Mouse (Mus musculus) lung, embryonic 16.5 days (tissue): ENCODE results near the gene Gm21060. TPM values are rescaled to one million over a fixed set of nuclear protein-coding genes. Genes with fewer than 3 reads are reported as not detected.
"Not testable (repeated sequence)": the region's sequence is repeated elsewhere in the genome, so short reads cannot be mapped to it uniquely, and the experiment has no call there.

ENCODE experiments used
- ATAC-seq: fragments of 200-750 bp; cut with Nextera tagmentation; 2 replicates; pipeline ENCODE4 v1.8.0; 2017; ENCODE audit warnings: low read depth, mild to moderate bottlenecking, moderate library complexity
- H3K27ac ChIP-seq: fragments of 300-500 bp; sonication (generic); 2 replicates; pipeline ENCODE4 v1.5.1; 2014; ENCODE audit warnings: mild to moderate bottlenecking, control low read depth, low read length
- H3K27me3 ChIP-seq: fragments of 300-500 bp; sonication (generic); 2 replicates; pipeline ENCODE4 v1.6.1; 2014; ENCODE audit warnings: low read depth, low read length, mixed read lengths; ENCODE audit not compliant: control insufficient read depth, insufficient read depth
- H3K36me3 ChIP-seq: fragments of 300-500 bp; sonication (generic); 2 replicates; pipeline ENCODE4 v1.6.1; 2014; ENCODE audit warnings: low read length; ENCODE audit not compliant: control insufficient read depth, insufficient read depth
- H3K4me1 ChIP-seq: fragments of 300-500 bp; sonication (generic); replicated peaks from 2 replicates; pipeline ENCODE4 v1.6.1; 2014; ENCODE audit warnings: low read length, mixed read lengths; ENCODE audit not compliant: control insufficient read depth, insufficient read depth
- H3K4me2 ChIP-seq: fragments of 300-500 bp; sonication (generic); 2 replicates; pipeline ENCODE4 v1.6.1; 2014; ENCODE audit warnings: low read depth, low read length, control low read depth
- H3K4me3 ChIP-seq: fragments of 300-500 bp; sonication (generic); 2 replicates; pipeline ENCODE4 v1.5.1; 2014; ENCODE audit warnings: mild to moderate bottlenecking, low read length, control low read depth
- H3K9ac ChIP-seq: fragments of 300-500 bp; sonication (generic); 2 replicates; pipeline ENCODE4 v1.6.1; 2014; ENCODE audit warnings: low read length, control low read depth
- H3K9me3 ChIP-seq: fragments of 300-500 bp; sonication (generic); 2 replicates; pipeline ENCODE4 v1.6.1; 2016; ENCODE audit warnings: low read length; ENCODE audit not compliant: control insufficient read depth
- WGBS: fragments of 180-500 bp; shearing (Covaris S2); extraction: QIAGEN DNeasy Blood & Tissue Kit; methylation state at CpG from one replicate; pipeline ENCODE4 v1.1.7; 2014; 5-methylcytosine and 5-hydroxymethylcytosine counted together
- polyA plus RNA-seq: library from polyadenylated mRNA; unstranded; fragments of >200 nt; fragmentation: Nextera tagmentation; extraction: Ambion mirVana; gene quantifications from 2 replicates; pipeline ENCODE4 v1.2.1, GENCODE M21; 2015

Gm21060 gene
- polyA plus RNA-seq, 1 experiment from 2014 or later, result 2.0 TPM

GRCm38 (mm10) chr19:61266651-61267050 is 30.2 kb downstream of the Gm21060 start:
- H3K27me3 ChIP-seq, result no peaks in the 10 kb centered on the region
- H3K27ac ChIP-seq, result no peak overlapping the region
- no peak for ATAC-seq
- H3K9ac ChIP-seq, result no peak overlapping the region
- no peak overlapping the region for H3K4me2 ChIP-seq
- H3K36me3 ChIP-seq, result no peaks in the 10 kb centered on the region
- 2% methylated on average over 25 of the region's 26 CpGs for WGBS
- no peaks in the 10 kb centered on the region for H3K4me1 ChIP-seq
- no peaks in the 10 kb centered on the region for H3K9me3 ChIP-seq
- no peak overlapping the region for H3K4me3 ChIP-seq

- Histone ChIP-seq H3K4me1 (no peaks in the 10 kb centered on the region), H3K36me3 (no peaks in the 10 kb centered on the region), H3K27me3 (no peaks in the 10 kb centered on the region), H3K27ac (no peak overlapping the region), H3K4me3 (no peak overlapping the region), H3K4me2 (no peak overlapping the region), H3K9ac (no peak overlapping the region), H3K9me3 (no peaks in the 10 kb centered on the region)
- 1% methylated on average over 12 of the region's 12 CpGs for WGBS
- no peak for ATAC-seq
Measured at GRCm38 (mm10) chr19:61266246-61266615, 30.6 kb downstream of the Gm21060 start.

GRCm38 (mm10) chr19:61265349-61266245 is 31.3 kb downstream of the Gm21060 start:
- Histone ChIP-seq H3K9ac (no peak overlapping the region), H3K4me1 (no peaks in the 10 kb centered on the region), H3K36me3 (no peaks in the 10 kb centered on the region), H3K9me3 (no peaks in the 10 kb centered on the region), H3K4me2 (no peak overlapping the region; the same call in 1 of the 2 replicates), H3K4me3 (no peak overlapping the region), H3K27ac (no peak overlapping the region), H3K27me3 (no peaks in the 10 kb centered on the region)
- 12% methylated on average over 3 of the region's 3 CpGs for WGBS
- ATAC-seq, result peak; percentile 31

GRCm38 (mm10) chr19:61264933-61265332 is 31.9 kb downstream of the Gm21060 start:
- no peak overlapping the region for H3K27ac ChIP-seq
- no peak overlapping the region for H3K4me2 ChIP-seq
- H3K4me1 ChIP-seq, result no peaks in the 10 kb centered on the region
- no peaks in the 10 kb centered on the region for H3K9me3 ChIP-seq
- H3K36me3 ChIP-seq, result no peaks in the 10 kb centered on the region
- no peak overlapping the region for H3K9ac ChIP-seq
- H3K4me3 ChIP-seq, result no peak overlapping the region
- no peak for ATAC-seq
- H3K27me3 ChIP-seq, result no peaks in the 10 kb centered on the region

GRCm38 (mm10) chr19:61264227-61264626 is 32.6 kb downstream of the Gm21060 start:
- no peaks in the 10 kb centered on the region for H3K9me3 ChIP-seq
- no peak for ATAC-seq
- H3K36me3 ChIP-seq, result no peaks in the 10 kb centered on the region
- 67% methylated on average over 1 of the region's 1 CpGs for WGBS
- H3K4me2 ChIP-seq, result no peak overlapping the region
- no peak overlapping the region for H3K4me3 ChIP-seq
- no peaks in the 10 kb centered on the region for H3K27me3 ChIP-seq
- no peak overlapping the region for H3K9ac ChIP-seq
- H3K4me1 ChIP-seq, result no peaks in the 10 kb centered on the region
- no peak overlapping the region for H3K27ac ChIP-seq

- Histone ChIP-seq H3K4me3 (no peak overlapping the region), H3K36me3 (no peaks in the 10 kb centered on the region), H3K27ac (no peak overlapping the region), H3K4me2 (no peak overlapping the region), H3K9me3 (no peaks in the 10 kb centered on the region), H3K4me1 (no peaks in the 10 kb centered on the region), H3K9ac (no peak overlapping the region), H3K27me3 (no peaks in the 10 kb centered on the region)
- WGBS, result 67% methylated on average over 1 of the region's 1 CpGs
- ATAC-seq, result no peak
Measured at GRCm38 (mm10) chr19:61261241-61261640, 35.6 kb downstream of the Gm21060 start.

GRCm38 (mm10) chr19:61257733-61258132 is 39.1 kb downstream of the Gm21060 start:
- H3K4me1 ChIP-seq, result no peaks in the 10 kb centered on the region
- no peak overlapping the region for H3K9ac ChIP-seq
- H3K9me3 ChIP-seq, result no peaks in the 10 kb centered on the region
- no peak overlapping the region for H3K27ac ChIP-seq
- no peak for ATAC-seq
- H3K4me3 ChIP-seq, result no peak overlapping the region
- no peak overlapping the region for H3K4me2 ChIP-seq
- no peaks in the 10 kb centered on the region for H3K36me3 ChIP-seq
- 89% methylated on average over 18 of the region's 18 CpGs for WGBS
- no peaks in the 10 kb centered on the region for H3K27me3 ChIP-seq

- Histone ChIP-seq H3K36me3 (no peaks in the 10 kb centered on the region), H3K27ac (no peak overlapping the region), H3K4me2 (no peak overlapping the region), H3K4me3 (no peak overlapping the region), H3K9ac (no peak overlapping the region), H3K4me1 (no peaks in the 10 kb centered on the region), H3K9me3 (no peaks in the 10 kb centered on the region), H3K27me3 (no peaks in the 10 kb centered on the region)
- ATAC-seq, result no peak
- WGBS, result 75% methylated on average over 7 of the region's 7 CpGs
Measured at GRCm38 (mm10) chr19:61256166-61256887, 40.5 kb downstream of the Gm21060 start.

- ATAC-seq, H3K9ac ChIP-seq, H3K9me3 ChIP-seq, H3K4me2 ChIP-seq, H3K4me3 ChIP-seq, H3K4me1 ChIP-seq, H3K27ac ChIP-seq, H3K36me3 ChIP-seq, H3K27me3 ChIP-seq: not testable (repeated sequence)
- 71% methylated on average over 4 of the region's 4 CpGs for WGBS
Measured at GRCm38 (mm10) chr19:61247334-61247733, 49.5 kb downstream of the Gm21060 start.
